Mouse (Mus musculus) heart, embryonic 11.5 days (tissue): ENCODE results near the gene Cdc5l. TPM values are rescaled to one million over a fixed set of nuclear protein-coding genes. Genes with fewer than 3 reads are reported as not detected.

Source experiments
- ATAC-seq: fragments of 200-750 bp; cut with Nextera tagmentation; replicated peaks from 2 replicates; pipeline ENCODE4 v1.8.0; 2017; ENCODE audit warnings: moderate library complexity; ENCODE audit not compliant: insufficient number of reproducible peaks, low FRiP score, low TSS enrichment
- H3K27ac ChIP-seq: fragments of 300-500 bp; sonication (generic); 2 replicates; pipeline ENCODE4 v1.5.1; 2014; ENCODE audit warnings: mild to moderate bottlenecking, low read depth, low read length
- H3K27me3 ChIP-seq: fragments of 300-500 bp; sonication (generic); 2 replicates; pipeline ENCODE4 v1.6.1; 2014; ENCODE audit warnings: mild to moderate bottlenecking, low read length, mixed read lengths; ENCODE audit not compliant: control insufficient read depth, insufficient read depth
- H3K36me3 ChIP-seq: fragments of 300-500 bp; sonication (generic); 2 replicates; pipeline ENCODE4 v1.6.1; 2014; ENCODE audit warnings: mild to moderate bottlenecking, low read length, moderate library complexity, mixed read lengths; ENCODE audit not compliant: control insufficient read depth, insufficient read depth
- H3K4me1 ChIP-seq: fragments of 300-500 bp; sonication (generic); 2 replicates; pipeline ENCODE4 v1.6.1; 2014; ENCODE audit warnings: low read length; ENCODE audit not compliant: control insufficient read depth, insufficient read depth
- H3K4me2 ChIP-seq: fragments of 300-500 bp; sonication (generic); 2 replicates; pipeline ENCODE4 v1.6.1; 2014; ENCODE audit warnings: mild to moderate bottlenecking, moderate library complexity
- H3K4me3 ChIP-seq: fragments of 300-500 bp; sonication (generic); 2 replicates; pipeline ENCODE4 v1.5.1; 2014; ENCODE audit warnings: low read depth, low read length
- H3K9ac ChIP-seq: fragments of 300-500 bp; sonication (generic); 2 replicates; pipeline ENCODE4 v1.6.1; 2014; ENCODE audit warnings: mild to moderate bottlenecking, low read depth, low read length, moderate library complexity
- H3K9me3 ChIP-seq: fragments of 300-500 bp; sonication (generic); replicated peaks from 2 replicates; pipeline ENCODE4 v1.6.1; 2016; ENCODE audit warnings: low read length; ENCODE audit not compliant: control insufficient read depth
- WGBS: fragments of 180-500 bp; shearing (Covaris S2); extraction: QIAGEN DNeasy Blood & Tissue Kit; methylation state at CpG from one replicate; pipeline ENCODE4 v1.1.7; 2014; ENCODE audit not compliant: insufficient replicate concordance; 5-methylcytosine and 5-hydroxymethylcytosine counted together
- polyA plus RNA-seq: library from polyadenylated mRNA; unstranded; fragments of >200 nt; fragmentation: Nextera tagmentation; extraction: Ambion mirVana; gene quantifications from 2 replicates; pipeline ENCODE4 v1.2.1, GENCODE M21; 2014

Cdc5l gene
- polyA plus RNA-seq, 1 experiment from 2014 or later, result 57.5 TPM

DNA sequence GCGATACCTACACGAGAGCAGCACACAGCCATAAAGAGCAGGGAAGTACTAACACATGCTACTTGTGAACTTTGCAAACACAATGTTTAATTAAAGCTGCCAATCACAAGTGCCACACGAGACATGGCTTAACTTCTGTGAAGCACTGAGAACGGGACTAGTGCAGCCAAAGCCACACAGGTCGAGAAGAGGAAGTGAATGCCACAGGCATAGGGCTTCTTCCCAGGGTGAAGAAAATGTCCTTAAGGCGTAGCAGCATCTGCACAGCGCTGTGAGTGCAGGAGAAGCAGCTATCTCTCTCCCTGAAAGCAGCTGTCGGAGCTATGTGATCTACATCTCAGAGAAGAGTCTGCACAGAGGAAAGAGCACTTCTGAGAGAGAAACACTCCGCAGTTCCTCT, 38.9 kb downstream of the Cdc5l start:
- Histone ChIP-seq H3K4me2 (no peak overlapping the region), H3K36me3 (peaks cover 14% of the 10 kb centered on the region), H3K4me3 (no peak overlapping the region), H3K27me3 (no peaks in the 10 kb centered on the region), H3K4me1 (peaks cover 3% of the 10 kb centered on the region; the same call in 1 of the 2 replicates), H3K9me3 (no peaks in the 10 kb centered on the region), H3K9ac (no peak overlapping the region), H3K27ac (no peak overlapping the region)
- WGBS, result 71% methylated on average over 9 of the region's 9 CpGs
- ATAC-seq, result no peak

DNA sequence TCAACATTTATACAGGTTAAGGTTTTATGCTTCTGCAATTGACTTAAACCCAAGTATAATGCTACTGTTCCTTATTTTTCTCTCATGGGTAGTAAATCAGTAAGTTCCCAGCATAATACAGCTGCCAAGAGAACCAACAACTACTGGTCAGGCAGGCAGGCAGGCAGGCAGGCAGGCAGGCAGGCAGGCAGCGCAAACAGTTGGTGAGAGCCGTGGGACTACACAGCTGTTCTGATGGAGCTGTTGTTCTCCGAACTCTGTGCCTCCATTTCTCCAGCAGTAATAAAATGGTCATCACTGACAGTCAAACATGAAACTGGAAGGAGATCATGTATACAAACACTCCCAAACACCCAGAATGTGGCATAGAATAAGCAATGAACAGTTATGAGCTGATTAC, 39.8 kb downstream of the Cdc5l start:
- Histone ChIP-seq H3K27ac (no peak overlapping the region), H3K36me3 (peaks cover 14% of the 10 kb centered on the region), H3K4me2 (no peak overlapping the region), H3K9ac (no peak overlapping the region), H3K4me1 (no peaks in the 10 kb centered on the region; the same call in 1 of the 2 replicates), H3K4me3 (no peak overlapping the region), H3K27me3 (no peaks in the 10 kb centered on the region), H3K9me3 (no peaks in the 10 kb centered on the region)
- WGBS, result 85% methylated on average over 3 of the region's 3 CpGs
- no peak for ATAC-seq

DNA sequence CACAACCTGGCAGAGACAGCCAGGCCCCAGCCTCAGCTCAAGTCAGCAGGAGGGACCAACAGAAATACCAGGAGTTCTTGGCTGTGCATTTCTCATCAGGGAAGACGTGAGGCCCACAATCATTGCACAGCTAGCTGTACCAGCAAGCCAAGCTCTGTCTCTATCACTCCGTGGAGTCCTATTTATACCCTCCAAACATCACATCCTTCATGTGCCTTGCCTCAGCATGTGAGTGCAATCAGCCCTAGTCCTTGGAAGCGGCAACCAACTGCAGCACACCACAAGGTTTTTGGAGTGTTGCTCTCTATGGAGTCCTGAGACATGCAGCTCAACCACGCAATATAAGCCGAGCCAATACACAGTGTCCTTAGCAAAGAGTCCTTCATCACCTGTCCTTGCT, 43.6 kb downstream of the Cdc5l start:
- H3K27me3 ChIP-seq, result no peaks in the 10 kb centered on the region
- 85% methylated on average over 5 of the region's 5 CpGs for WGBS
- no peak overlapping the region for H3K27ac ChIP-seq
- H3K4me1 ChIP-seq, result no peaks in the 10 kb centered on the region; the same call in 1 of the 2 replicates
- no peak overlapping the region for H3K4me3 ChIP-seq
- H3K9ac ChIP-seq, result no peak overlapping the region
- H3K36me3 ChIP-seq, result peaks cover 18% of the 10 kb centered on the region
- no peak overlapping the region for H3K4me2 ChIP-seq
- ATAC-seq, result no peak
- H3K9me3 ChIP-seq, result no peaks in the 10 kb centered on the region

DNA sequence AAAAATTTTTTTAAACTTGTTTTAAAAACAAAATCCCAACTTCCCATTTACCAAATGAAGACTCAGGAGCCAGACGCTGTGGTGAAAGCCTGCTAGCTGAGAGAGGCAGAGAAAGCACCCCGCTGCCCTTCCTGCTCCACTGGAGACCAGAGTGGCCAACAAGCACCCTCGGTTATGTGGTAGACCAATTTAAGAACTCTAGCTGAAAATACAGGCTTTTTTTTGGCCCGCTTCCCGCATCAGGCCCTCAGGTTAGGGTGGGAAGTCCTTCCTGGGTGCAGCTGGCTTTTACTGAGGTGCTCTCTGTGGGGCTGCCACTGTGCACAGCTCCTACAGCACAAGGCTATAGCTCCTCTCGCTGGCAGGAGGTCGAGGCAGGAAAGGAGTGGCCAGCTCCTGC, 46.6 kb downstream of the Cdc5l start:
- Histone ChIP-seq H3K36me3 (peaks cover 13% of the 10 kb centered on the region), H3K27ac (no peak overlapping the region), H3K9ac (no peak overlapping the region), H3K9me3 (no peaks in the 10 kb centered on the region), H3K27me3 (no peaks in the 10 kb centered on the region), H3K4me3 (no peak overlapping the region), H3K4me2 (no peak overlapping the region), H3K4me1 (no peaks in the 10 kb centered on the region; the same call in 1 of the 2 replicates)
- WGBS, result 82% methylated on average over 7 of the region's 7 CpGs
- ATAC-seq, result no peak

DNA sequence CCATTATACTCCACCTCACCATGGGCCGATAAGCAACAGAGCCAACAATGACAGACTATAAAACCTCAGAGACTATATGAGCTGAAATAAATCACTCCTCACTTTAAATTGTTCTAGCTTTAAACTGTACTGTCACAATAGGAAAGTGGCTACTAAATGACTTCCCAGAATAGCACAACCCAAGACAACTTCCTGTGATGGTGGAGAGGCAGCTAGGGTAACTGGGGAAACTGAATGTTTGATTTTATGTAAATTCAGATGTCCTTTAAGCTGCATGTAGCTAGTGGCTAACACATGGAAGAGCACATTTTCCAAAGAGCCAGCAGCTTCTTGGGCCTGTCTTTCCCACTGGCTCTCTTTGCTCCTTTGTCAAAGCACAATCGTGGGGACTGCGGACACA, 50.2 kb downstream of the Cdc5l start:
- WGBS, result 88% methylated on average over 3 of the region's 3 CpGs
- Histone ChIP-seq H3K9me3 (no peaks in the 10 kb centered on the region), H3K9ac (no peak overlapping the region), H3K36me3 (peaks cover 4% of the 10 kb centered on the region; the same call in 1 of the 2 replicates), H3K27me3 (no peaks in the 10 kb centered on the region), H3K4me1 (no peaks in the 10 kb centered on the region), H3K27ac (no peak overlapping the region), H3K4me3 (no peak overlapping the region), H3K4me2 (no peak overlapping the region)
- no peak for ATAC-seq

DNA sequence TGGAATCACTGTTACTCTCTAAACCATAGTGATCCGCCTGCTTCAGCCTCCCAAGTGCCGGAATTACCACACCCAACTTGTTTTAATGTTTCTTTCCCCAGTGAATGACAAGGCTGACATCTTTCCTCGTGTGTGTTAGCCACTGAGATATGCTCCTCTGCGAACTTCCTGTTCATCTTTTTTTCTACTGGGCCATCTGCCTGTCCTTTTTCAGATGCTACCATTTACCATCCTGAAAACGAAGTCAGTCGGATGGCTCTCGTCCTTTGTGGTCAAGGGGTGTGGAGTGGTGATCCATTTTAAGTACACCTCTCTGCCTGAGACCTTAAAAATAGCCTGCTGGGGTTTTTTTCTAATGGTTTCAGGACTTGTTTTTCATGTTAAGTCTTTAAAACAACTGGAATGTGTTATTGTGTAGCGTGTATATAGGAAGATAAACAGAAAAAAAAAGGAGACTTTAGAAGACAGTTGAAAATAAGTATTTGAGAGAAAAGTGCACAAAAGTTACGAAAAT, 54.2 kb downstream of the Cdc5l start:
- H3K4me1 ChIP-seq, result peaks cover 3% of the 10 kb centered on the region; the same call in 1 of the 2 replicates
- no peak for ATAC-seq
- WGBS, result 73% methylated on average over 9 of the region's 9 CpGs
- H3K4me3 ChIP-seq, result no peak overlapping the region
- no peaks in the 10 kb centered on the region for H3K36me3 ChIP-seq
- H3K27me3 ChIP-seq, result no peaks in the 10 kb centered on the region
- no peak overlapping the region for H3K9ac ChIP-seq
- H3K4me2 ChIP-seq, result no peak overlapping the region
- H3K27ac ChIP-seq, result no peak overlapping the region
- H3K9me3 ChIP-seq, result no peaks in the 10 kb centered on the region

DNA sequence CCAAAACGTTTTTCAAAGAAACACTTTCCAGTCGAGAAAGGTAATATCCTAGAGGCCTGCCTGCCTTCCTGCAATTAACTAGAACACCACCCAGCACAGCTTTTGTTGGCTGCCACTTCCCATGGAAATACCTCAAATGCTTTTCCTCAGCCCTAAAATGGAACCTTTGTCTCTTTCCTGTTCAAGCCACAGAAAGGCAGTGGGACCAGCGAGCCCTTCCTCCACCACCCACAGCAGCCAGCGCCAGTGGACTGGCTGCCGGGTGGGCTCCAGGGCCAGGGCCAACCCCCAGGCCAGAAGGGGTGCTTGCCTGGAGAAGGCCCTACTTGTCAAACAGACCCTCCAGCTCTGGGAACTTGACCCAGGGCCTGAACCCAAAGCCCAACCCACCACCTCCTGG, 56.2 kb downstream of the Cdc5l start:
- Histone ChIP-seq H3K4me2 (no peak overlapping the region), H3K9me3 (no peaks in the 10 kb centered on the region), H3K4me3 (no peak overlapping the region), H3K27ac (no peak overlapping the region), H3K4me1 (peaks cover 3% of the 10 kb centered on the region; the same call in 1 of the 2 replicates), H3K9ac (no peak overlapping the region), H3K27me3 (no peaks in the 10 kb centered on the region), H3K36me3 (no peaks in the 10 kb centered on the region)
- no peak for ATAC-seq
- 42% methylated on average over 5 of the region's 5 CpGs for WGBS

DNA sequence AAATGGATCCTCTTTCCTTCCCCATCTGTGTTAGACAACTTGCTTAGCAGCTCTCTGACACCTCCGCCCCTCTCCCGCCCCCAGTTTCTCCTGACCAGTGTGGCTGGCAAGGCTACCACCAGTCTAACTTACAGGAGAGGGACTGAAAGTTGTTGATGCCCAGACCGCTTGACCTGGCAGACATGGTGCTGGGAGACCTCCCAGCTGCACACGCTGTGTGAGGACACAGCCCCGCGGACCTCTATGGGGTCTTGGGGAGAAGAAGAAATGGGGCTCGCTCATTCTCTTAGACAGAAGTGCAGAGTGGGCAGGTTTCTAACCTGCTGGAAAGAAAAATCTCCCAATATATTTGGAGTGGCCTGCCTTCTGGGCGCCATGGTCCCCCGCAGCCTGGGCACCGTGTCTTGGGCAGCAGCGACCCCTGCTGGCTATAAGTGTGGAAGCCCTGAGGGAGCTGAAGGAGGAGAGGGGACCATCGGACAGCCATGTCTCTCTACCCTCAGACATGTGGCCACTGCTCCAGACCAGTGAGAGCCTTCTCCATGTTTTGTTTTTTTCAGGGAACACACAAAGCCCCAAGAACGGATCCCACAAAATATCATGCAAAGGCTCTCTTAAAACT, 59.4 kb downstream of the Cdc5l start:
- Histone ChIP-seq H3K27ac (no peak overlapping the region), H3K9me3 (no peaks in the 10 kb centered on the region), H3K36me3 (no peaks in the 10 kb centered on the region), H3K9ac (no peak overlapping the region), H3K27me3 (no peaks in the 10 kb centered on the region), H3K4me2 (peak overlapping the region; percentile 50), H3K4me3 (no peak overlapping the region), H3K4me1 (peaks cover 3% of the 10 kb centered on the region; the same call in 1 of the 2 replicates)
- ATAC-seq, result no peak
- 24% methylated on average over 13 of the region's 13 CpGs for WGBS

DNA sequence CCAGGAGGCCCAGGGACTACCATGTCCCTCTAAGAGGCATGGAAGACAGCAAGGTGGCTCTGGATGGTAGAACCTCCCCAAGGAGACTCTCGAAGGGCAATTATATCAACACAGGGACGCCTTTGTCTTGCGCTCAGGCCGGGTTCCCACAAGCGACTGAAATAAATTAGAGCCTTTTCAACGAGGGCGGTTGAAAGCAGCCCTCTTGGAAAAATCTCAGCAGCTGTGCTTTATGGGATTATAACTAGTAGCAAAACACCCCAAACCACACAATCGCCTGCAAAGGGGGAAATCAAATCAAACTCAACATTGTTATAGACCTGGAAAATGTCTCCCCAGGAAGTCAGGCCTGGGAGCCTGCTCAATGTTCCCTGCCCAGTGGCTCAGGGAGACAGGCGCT, 62.5 kb downstream of the Cdc5l start:
- Histone ChIP-seq H3K4me1 (no peaks in the 10 kb centered on the region), H3K27me3 (no peaks in the 10 kb centered on the region), H3K9me3 (no peaks in the 10 kb centered on the region), H3K4me2 (no peak overlapping the region), H3K27ac (no peak overlapping the region), H3K4me3 (no peak overlapping the region), H3K36me3 (no peaks in the 10 kb centered on the region), H3K9ac (no peak overlapping the region)
- ATAC-seq, result no peak
- WGBS, result 65% methylated on average over 9 of the region's 9 CpGs
